ENCODE assay signal across 24 mouse cellular contexts in genomic region chr13:95569326-95569725, GRCm38 (mm10). TPM values are rescaled to one million over a fixed set of nuclear protein-coding genes. Genes with fewer than 3 reads are reported as not detected.
A peak's percentile ranks its signal among the peaks of the same experiment; 100 is the strongest.
DNase-seq lines count a peak whose midpoint lies in the region; ATAC-seq and TF ChIP-seq lines count a peak whose summit lies in the region.
"Had no signal": no experiment of that assay in that cellular context is flagged by ENCODE, and none has a peak within 500 bp of the region (broad histone marks: within the 10 kb centered on the region; RNA-seq: fewer than 3 reads in every experiment).

No protein-coding gene starts in this region.

- no peak overlapping the region for H3K9ac ChIP-seq in ES-Bruce4 (ENCODE audit: low read depth, poor library complexity, severe bottlenecking)
- H3K9ac ChIP-seq: embryonic facial prominence, embryonic 13.5 days; embryonic facial prominence, embryonic 15.5 days; forebrain, embryonic 12.5 days had no signal

- no peaks in the 10 kb centered on the region for H3K36me3 ChIP-seq in heart, embryonic 10.5 days
- H3K36me3 ChIP-seq in ES-Bruce4 (ENCODE audit: control insufficient read depth, insufficient read depth, low read length, poor library complexity, severe bottlenecking), result no peaks in the 10 kb centered on the region
- H3K36me3 ChIP-seq: embryonic facial prominence, embryonic 13.5 days; embryonic facial prominence, embryonic 15.5 days; forebrain, embryonic 10.5 days; forebrain, embryonic 12.5 days had no signal

- no peak for TF ChIP-seq EP300 in ES-Bruce4 (IDR thresholded peaks at IDR 0.05; ENCODE audit: insufficient read depth, low read depth, low read length)

- ATAC-seq in CD4-positive, CD25-positive, alpha-beta regulatory T cell, adult 4 months, result no peak
- ATAC-seq: forebrain, embryonic 14.5 days; forebrain, embryonic 16.5 days had no signal

- H3K4me1 ChIP-seq in heart, embryonic 10.5 days, result no peaks in the 10 kb centered on the region
- no peaks in the 10 kb centered on the region for H3K4me1 ChIP-seq in ES-Bruce4 (ENCODE audit: control insufficient read depth, insufficient read depth, low read length)
- H3K4me1 ChIP-seq: embryonic facial prominence, embryonic 15.5 days; forebrain, embryonic 10.5 days; forebrain, embryonic 12.5 days had no signal

- TF ChIP-seq CTCF in ES-Bruce4 (IDR thresholded peaks at IDR 0.05; ENCODE audit: low read depth, low read length), result no peak

- H3K27me3 ChIP-seq in heart, embryonic 10.5 days (ENCODE audit: insufficient read depth, poor library complexity, severe bottlenecking), result no peaks in the 10 kb centered on the region
- H3K27me3 ChIP-seq in ES-Bruce4 (ENCODE audit: control insufficient read depth, insufficient read depth, low read length, poor library complexity, severe bottlenecking), result no peaks in the 10 kb centered on the region
- H3K27me3 ChIP-seq: embryonic facial prominence, embryonic 13.5 days; embryonic facial prominence, embryonic 15.5 days; forebrain, embryonic 12.5 days had no signal

- H3K9me3 ChIP-seq in heart, embryonic 10.5 days, result no peaks in the 10 kb centered on the region; the same call in 1 of the 2 replicates
- H3K9me3 ChIP-seq in ES-Bruce4 (replicated peaks; ENCODE audit: control insufficient read depth, insufficient read depth, low read length, poor library complexity, severe bottlenecking), result peaks cover 31% of the 10 kb centered on the region
- H3K9me3 ChIP-seq: embryonic facial prominence, embryonic 13.5 days; embryonic facial prominence, embryonic 15.5 days; forebrain, embryonic 12.5 days had no signal

- H3K27ac ChIP-seq in heart, embryonic 10.5 days, result no peak overlapping the region
- peak overlapping the region; percentile 7; the same call in 1 of the 2 replicates for H3K27ac ChIP-seq in ES-Bruce4 (ENCODE audit: insufficient read depth, low read length)
- H3K27ac ChIP-seq: embryonic facial prominence, embryonic 13.5 days; embryonic facial prominence, embryonic 15.5 days; forebrain, embryonic 10.5 days; forebrain, embryonic 12.5 days had no signal

- DNase-seq in heart, embryonic 10.5 days (ENCODE audit: low spot score), result peak; percentile 19
- no peak for DNase-seq in heart, adult 11 months
- DNase-seq in R1 (ENCODE audit: low read depth, low spot score), result peak; percentile 96
- DNase-seq in right cerebral cortex, postnatal 14 days, result no peak
- DNase-seq: adrenal gland, adult 2 months; adrenal gland, postnatal 10 days; adrenal gland, postnatal 25 days; B cell, adult 2 months; cerebellum, adult 11 months; cerebellum, adult 18-20 months; cerebellum, adult 8-10 months; cerebellum, adult 9-11 months; cerebellum, postnatal 14 days; cerebellum, postnatal 36 days; embryo, embryonic 11 days had no signal

- no peak overlapping the region for H3K4me3 ChIP-seq in heart, embryonic 10.5 days
- H3K4me3 ChIP-seq in ES-Bruce4 (ENCODE audit: low read depth, low read length), result no peak overlapping the region
- H3K4me3 ChIP-seq: embryonic facial prominence, embryonic 13.5 days; embryonic facial prominence, embryonic 15.5 days; erythroblast, embryonic 14.5 days; forebrain, embryonic 10.5 days; forebrain, embryonic 12.5 days had no signal

- no peak for TF ChIP-seq POLR2A in ES-Bruce4 (IDR thresholded peaks at IDR 0.05; ENCODE audit: insufficient read depth, low read length)

RNA-seq across cellular contexts. Expression of gene F2rl1, which starts 44.3 kb away (rescaled TPM):
- 0.23 TPM in 1 of 2 replicates, not detected in the other for polyA plus RNA-seq in heart, embryonic 10.5 days (2016; fragmentation: Nextera tagmentation; extraction: Ambion mirVana)
- polyA plus RNA-seq in ES-Bruce4 (2011; ENCODE audit: insufficient read depth, insufficient read length, low read depth, missing spikeins), result 59.0 and 65.2 TPM in 2 replicates
- polyA plus RNA-seq in CD4-positive, CD25-positive, alpha-beta regulatory T cell, adult 4 months (2017; shearing (Covaris generic)), result 10 to 100 TPM; 11.2 to 25.9 TPM
- polyA plus RNA-seq: erythroblast, embryonic 14.5 days; forebrain, embryonic 16.5 days had no signal

RNA-seq across cellular contexts. Expression of gene F2r, which starts 49.0 kb away (rescaled TPM):
- polyA plus RNA-seq in heart, embryonic 10.5 days (2016; fragmentation: Nextera tagmentation; extraction: Ambion mirVana), result 159 and 166 TPM in 2 replicates
- 34.0 and 36.7 TPM in 2 replicates for polyA plus RNA-seq in ES-Bruce4 (2011; ENCODE audit: insufficient read depth, insufficient read length, low read depth, missing spikeins)
- polyA plus RNA-seq in CD4-positive, CD25-positive, alpha-beta regulatory T cell, adult 4 months (2017; shearing (Covaris generic)), result 10 to 100 TPM; 21.4 to 25.0 TPM

Comparison
In these comparisons a context has a peak if more than half of its experiments do, and no peak if none do; other contexts are left out.
1. DNase-seq: peak in heart, embryonic 10.5 days (single experiment) and R1 (single experiment); none in heart, adult 11 months (single experiment) and right cerebral cortex, postnatal 14 days (single experiment).